Mouse (Mus musculus) spleen, adult 18-20 months (tissue): Measurements from ENCODE around the gene Wipi2.

Source experiments
- DNase-seq, 2 experiments: peaks; one replicate each; pipeline ENCODE4 v3.0.0; 2022; ENCODE audit warnings: mixed read lengths in 2 of 2

Gene Wipi2

DNA sequence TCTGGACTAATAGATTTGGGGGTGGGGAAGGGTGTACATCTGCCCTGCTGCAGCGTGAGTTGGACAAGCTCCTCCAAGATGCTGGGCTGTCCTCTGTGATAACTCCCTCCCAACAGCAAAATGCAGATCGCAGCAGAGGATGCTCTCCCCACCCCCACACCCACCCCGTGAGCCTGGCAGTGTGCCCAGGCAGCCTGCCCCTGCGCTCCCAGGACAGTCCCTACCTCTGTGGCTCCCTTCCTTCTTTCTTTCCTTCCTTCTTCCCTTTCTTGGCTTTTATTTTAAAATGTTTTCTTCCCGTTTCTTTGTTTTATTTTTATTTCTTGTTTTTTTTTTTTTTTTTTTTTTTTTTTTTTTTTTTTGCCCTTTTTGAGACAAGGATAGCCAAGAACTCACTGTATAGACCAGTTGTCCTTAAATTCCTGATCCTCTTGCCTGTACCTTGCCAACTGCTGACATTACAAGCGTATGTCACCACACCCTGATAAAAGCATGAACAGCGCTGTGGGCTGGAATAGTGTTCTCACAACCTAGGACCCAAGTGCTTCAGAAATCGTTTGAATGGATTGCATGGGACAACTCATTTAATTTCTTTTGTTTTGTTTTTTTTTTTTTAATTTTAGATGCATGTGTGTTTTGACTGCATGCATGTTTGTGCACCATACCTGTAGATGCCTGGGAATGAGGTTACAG, 66.4 kb downstream of the Wipi2 start:
- DNase-seq, result no peak

DNA sequence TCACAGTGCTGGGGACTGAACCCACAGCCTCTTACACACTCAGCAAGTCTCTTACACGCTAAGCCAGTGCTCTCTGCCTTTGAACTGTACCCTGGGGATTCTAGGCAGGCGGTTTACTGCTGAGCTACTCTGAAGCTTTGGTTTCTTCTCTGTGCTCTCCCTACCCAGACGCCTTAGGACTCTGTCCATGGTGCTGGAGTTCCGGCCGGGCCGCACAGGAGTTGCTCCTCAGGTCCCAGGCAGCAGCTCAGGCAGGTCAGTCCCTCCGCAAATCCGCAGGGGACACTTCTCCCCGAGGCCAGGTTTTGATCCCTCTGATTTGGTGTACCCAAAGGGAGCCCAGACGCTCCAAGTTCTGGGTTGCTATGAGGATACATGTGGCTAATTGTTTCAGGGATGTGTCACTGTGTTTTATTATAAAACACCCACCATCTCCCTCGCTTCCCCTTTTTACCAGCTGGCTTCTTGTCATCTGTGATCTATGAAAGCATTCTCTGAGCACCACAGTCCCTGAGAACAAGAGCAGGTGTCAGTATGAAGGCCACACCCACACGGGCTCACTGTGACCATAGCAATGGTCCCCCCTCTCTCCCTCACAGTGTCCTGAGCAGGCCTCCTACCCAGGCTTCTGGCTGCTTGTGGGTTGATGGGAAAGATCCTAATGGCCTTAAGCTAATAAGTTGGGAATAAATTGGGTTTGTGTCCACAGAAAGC, 67.3 kb downstream of the Wipi2 start:
- peak in 1 of 2 experiments; percentile 46 for DNase-seq

DNA sequence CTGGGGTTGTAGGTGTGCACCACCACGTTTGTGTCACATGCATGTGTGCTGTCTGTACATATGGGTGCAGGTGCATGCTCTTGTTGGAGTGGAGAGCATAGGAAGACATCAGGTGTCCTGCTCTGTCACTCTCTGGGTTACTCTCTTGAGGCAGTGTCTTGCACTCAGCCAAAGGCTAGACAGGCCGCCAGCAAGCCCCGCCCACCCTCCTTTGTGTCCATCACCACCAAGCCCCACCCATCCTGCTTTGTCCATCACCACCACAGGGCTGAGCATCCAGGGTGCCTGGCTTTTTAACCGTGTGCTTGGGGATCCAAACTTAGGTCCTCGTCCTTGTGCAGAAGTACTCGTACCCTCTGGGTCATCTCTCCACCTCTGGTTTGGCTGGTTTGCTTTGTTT, 68.8 kb downstream of the Wipi2 start:
- no peak for DNase-seq

DNA sequence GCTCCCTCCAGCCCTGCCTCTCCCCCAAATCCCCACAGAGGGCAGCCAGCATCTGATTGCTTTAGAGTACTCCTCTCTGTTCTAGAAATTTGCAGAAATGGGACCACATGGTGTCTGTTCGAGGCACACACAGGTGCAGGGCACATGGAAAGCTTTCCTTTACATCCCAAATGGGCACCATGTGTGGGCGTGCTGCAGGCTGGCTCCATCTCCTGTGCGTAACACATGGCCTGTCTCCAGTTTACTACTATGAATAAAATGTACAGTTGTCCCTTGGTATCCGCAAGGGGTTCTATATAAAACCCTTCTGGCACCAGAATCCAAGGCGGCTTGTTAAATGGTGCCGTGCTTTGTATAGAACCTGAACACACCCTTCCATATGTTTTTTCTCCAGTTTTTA, 69.4 kb downstream of the Wipi2 start:
- DNase-seq, result no peak

DNA sequence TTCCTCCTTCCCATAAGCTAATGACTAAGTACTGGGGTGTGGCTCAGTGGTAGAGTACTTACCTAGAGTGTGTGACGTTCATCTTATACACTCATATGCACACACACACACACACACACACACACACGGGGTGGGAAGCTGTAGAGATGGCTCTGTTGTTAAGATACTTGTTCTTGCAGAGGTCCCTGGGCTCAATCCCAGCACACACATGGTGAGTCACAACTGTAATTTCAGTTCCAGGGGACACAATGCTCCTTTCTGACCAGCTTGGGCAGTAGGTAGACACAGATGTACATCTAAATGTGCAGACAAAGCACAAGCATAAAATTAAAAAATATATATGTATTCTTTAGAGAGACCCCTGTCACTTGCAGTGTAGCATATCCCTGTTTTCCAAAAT, 70.2 kb downstream of the Wipi2 start:
- DNase-seq, result no peak

DNA sequence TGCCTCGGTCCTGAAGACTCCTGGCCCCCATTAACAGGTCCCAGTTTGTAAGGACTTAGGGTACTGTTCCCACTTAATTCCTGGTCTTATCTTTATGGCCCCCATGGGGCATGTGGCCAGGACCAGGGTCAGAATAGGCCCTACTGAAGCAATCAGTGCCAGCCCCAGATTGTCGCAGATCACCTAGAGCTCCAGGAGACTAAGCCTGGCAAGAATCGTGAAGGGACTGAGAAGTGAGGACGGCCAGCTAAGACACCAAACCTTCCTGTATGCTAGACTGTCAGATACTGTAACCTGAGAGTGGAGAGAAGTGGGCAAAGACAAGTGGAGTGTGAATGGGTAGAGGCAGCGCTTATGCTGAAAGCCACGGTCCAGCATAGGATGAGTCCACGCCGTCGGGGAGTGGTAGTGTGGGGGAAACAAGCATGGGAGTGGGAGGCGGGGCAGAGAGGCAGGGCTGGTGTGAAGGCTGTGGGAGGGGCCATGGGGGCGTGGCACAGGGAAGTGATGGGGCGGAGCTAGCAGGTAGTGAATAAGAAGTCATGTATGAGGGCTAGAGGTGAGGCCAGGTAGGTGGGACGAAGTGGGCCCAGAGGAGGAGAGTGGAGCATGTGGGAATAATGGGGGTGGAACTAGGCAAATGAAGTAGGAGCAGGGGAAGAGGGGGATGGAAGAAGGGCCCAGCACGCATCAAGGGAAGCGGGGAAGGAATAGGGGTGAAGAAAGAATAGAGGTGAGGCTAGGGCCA, 73.5 kb downstream of the Wipi2 start:
- DNase-seq, result peak in 1 of 2 experiments; percentile 39

DNA sequence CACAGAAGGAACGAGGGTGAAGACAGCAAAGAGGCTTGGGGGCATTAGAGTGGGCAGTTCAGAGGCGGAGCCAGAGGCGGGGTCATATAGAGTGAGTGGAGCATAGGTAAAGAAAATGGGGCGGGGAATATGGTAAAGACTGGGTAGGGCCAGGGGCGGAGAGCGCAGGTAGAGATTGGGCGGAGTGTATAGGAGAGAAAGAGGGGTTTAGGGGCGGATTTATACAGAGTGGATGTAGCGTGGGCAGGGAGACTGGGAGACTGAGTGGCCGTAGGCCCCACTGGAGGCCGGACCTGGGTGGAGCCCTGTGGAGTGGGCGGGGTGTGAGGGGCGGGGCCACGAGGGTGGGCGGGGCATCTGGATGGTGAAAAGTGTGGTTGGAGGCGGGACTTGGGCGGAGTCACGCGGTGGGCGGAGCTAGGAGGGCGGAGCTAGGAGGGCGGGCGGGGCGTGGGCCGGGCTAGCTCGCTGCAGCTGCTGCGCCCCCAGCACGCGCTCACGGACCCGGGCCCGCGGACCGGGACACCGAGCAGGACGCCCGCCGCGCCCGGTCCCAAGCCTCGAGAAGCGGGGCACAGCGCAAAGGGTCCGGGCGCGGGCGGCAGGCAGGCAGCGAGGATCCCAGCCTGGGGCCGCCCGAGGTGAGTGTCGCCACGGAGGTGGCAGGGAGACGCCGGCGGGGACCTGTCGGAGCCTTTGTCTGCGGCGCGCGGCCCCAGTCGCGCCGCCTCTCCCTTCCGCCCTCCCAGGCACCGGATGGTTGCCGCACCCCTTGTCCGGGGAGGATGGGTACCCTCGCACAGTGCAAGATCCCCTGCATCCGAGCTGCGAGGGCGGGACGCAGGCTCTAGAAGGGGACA, 74.4 kb downstream of the Wipi2 start:
- peak in 1 of 2 experiments; percentile 44 for DNase-seq

DNA sequence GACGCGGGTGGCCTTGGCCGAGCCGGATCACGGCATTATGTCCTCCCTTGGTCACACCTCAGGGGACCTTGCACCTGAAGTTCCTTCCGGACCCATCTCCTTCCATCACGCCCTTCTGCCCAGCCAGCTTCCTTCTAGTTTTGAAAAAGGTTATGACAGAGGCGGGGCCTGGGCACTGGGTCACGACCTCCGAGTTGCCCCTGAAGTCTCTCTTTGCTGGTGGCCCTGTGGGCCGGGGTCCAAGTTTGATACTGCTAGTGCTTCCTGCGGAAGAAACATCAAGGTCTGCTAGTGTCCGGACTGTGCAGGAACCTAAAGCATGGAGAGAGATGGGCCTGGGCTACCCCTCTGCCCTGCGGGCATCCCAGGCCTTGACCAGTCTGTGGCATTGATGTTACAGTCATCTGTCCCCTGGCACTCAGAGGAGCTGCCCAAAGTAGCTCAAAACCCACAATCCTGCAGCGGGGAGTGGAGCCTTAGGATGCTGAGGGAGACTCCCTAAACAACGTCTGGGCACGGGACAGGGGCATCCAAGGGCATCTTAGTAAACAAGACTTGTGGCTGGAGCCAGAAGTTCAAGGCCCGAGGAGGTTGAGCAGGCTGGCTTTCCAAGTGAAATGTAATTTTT, 75.1 kb downstream of the Wipi2 start:
- no peak for DNase-seq

DNA sequence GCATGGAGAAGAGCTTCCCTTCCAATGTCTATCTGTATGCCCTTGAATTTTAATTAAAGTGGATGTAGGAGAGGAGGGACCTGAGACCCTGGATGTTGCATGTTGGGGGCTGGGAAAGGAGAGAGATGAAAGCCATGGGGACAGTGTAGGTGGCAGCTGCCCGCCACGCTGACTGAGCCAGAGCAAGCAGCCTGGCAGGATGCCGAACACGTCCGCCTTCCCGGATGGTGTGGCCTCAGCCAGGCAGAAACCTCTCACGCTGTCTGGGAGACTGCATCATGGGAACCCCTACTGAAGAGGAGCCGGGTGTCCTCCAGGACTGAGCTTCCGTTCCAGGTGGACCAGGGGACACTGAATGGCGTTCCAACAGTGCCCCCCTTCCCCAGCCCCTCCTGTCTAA, 76.1 kb downstream of the Wipi2 start:
- DNase-seq, result no peak

DNA sequence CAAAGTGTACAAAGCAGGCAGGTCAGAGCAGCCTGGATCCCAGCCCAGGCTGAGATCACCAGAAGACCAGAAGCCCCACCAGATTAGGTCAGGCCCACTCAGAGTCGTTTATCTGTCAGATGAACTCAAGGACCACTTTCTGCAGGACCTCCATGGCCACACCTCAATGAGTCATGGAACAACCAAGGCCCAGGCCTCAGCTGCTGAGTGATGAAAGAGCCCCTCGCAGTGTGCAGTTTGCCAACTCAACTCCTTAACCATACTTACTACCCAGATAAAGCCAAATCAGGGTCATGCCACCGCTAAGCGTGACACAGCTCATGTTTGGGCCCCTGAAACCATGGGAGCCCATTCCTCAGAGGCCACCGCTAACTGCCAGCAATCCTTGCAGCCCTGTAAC, 80.2 kb downstream of the Wipi2 start:
- no peak for DNase-seq

DNA sequence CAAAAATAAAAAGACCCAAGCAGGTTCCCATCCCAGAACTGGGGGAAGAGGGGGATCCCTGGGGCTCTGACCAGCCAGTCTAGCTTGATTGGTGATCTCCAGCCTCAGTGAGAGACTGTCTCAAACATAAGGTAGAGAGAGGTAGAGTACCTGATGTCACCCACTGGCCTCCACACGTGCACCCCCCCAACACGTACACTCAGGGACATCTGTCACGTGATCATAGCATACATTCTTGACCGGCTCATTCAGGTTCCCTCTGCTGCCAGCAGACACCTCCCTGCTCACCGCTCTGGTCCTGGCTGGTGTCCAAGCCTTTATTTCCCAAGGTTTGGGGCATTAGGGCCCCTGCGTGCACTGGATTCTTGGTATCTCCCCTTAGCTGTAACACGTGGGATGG, 81.9 kb downstream of the Wipi2 start:
- no peak for DNase-seq

DNA sequence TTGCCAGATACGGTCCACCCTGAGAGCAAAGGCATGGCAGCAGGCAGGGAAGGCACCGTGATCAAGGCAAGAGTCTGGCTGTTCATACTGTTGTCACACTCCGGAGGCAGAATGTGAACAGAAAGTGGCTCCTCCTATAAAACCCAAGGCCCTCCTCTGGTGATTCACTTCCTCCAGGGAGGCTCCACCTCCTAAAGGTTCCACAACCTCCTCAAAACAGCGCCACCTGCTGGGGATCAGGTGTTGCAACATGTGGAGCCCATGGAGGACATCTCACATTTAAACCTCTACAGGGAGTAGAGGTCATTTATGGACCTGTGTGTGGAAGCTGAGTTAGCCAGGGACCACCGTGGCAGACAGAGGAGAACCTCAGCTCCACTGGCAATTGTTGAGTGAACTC, 84.9 kb downstream of the Wipi2 start:
- no peak for DNase-seq

DNA sequence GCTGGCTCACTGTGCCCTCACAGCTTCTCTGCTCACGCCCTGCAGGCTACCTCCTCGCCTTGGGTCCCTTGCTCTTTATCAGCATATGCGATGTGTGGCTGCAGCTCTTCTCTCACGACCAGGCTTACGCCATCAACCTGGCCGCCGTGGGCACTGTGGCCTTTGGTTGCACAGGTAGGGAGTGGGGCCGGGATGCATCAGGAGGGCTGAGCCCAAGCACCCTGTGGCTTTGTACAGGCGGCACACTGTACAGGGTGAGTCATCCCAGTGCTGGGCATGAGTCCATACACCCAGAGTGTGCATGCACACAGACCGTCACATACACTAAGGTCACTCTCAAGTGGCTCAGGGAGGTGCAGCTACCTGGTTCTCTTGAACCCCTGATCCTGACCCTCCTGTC, 86.5 kb downstream of the Wipi2 start:
- DNase-seq, result no peak

DNA sequence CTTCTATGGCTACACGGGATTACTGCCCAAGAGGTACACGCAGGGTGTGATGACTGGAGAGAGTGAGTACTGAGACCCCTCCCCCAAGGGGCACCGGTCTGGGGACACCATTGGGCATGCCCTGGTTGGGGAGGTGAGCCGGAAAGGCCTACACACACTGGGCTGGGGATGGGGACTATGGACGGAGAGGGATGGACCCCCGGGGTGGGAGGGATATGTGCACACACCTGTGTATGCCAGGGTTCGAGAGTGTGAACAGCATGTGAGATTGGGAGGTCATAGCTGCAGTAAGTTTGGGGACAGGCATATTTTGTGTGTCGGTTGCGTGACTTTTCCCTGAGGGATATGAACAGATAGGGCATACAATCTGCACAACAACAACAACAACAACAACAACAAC, 87.6 kb downstream of the Wipi2 start:
- no peak for DNase-seq

DNA sequence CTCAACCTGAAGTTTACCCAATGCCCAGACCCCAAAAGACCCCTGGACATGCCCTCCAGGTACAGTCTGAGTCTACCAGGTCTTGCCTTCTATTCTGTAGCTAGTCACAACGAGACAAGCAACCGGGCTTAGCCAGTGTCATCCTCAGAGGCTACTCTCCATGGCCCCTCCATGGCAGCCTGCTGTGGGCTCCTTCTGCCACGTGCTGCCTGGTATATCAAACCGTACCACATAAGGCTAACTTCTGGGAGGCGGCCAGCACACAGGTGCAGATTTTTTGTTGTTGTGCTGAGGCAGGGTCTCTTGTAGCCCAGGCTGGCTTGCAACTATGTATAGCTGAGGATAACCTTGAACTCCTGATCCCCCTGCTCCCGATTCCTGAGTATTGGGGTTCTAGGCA, 88.6 kb downstream of the Wipi2 start:
- no peak for DNase-seq

DNA sequence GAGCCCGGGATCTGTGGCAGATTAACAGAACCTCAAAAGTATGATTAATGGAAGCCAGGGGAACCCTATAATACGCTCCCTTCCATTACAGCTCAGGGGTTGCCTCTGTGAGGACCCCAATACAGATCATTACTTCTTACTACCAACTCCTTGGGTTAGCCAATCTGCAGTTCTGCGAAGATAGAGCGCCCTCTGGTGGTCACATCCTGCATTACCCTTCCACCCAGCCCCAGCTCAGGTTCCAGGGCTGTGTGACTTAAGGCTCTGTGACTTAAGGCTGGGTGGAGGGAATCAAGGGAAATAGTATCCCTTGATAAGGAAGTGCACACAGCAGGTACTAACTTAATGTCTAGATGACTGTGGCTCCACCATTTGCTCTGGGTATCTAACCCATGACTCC, 90.5 kb downstream of the Wipi2 start:
- DNase-seq, result peak; percentile 41 to 82

DNA sequence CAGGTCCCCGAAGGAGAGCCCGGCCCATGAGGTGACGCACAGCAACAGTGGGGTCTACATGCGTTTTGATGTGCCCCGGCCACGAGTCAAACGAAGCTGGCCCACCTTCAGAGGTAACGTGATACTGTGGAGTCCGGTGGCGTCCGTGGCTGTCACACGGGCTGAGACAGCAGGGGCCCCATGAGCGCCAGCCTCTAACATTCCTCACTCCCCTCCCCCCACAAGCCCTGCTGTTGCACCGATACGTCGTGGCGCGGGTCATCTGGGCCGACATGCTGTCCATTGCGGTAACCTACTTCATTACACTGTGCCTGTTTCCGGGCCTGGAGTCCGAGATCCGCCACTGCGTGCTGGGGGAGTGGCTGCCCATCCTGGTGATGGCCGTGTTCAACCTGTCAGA, 91.0 kb downstream of the Wipi2 start:
- no peak for DNase-seq

DNA sequence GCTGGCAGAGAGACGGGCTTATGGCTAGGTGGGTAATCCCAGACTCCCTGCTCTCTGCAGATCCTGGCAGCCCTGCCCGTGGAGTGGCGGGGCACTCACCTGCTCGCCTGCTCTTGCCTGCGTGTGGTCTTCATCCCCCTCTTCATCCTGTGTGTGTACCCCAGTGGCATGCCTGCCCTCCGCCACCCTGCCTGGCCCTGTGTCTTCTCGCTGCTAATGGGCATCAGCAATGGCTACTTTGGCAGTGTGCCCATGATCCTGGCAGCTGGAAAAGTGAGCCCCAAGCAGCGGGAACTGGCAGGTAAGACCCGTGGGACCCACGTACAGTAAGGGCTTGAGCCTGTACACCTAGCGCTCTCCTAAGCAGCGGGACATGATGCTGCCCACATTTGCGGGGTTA, 92.4 kb downstream of the Wipi2 start:
- no peak for DNase-seq
